Mouse (Mus musculus) ES-E14 (cell line): ENCODE results near the gene Pcdh20. TPM values are rescaled to one million over a fixed set of nuclear protein-coding genes. Genes with fewer than 3 reads are reported as not detected.

Source experiments
- DNase-seq: peaks from one replicate; pipeline ENCODE4 v3.0.0-alpha.2; 2013; ENCODE audit warnings: low read depth, low spot score
- H3K27ac ChIP-seq: 2 replicates; pipeline ENCODE4 v1.5.1; 2012; ENCODE audit warnings: low read depth, mild to moderate bottlenecking, low read length, moderate library complexity, mixed read lengths; ENCODE audit not compliant: poor library complexity, insufficient read depth, severe bottlenecking
- H3K36me3 ChIP-seq: 2 replicates; pipeline ENCODE4 v1.6.1; 2012; ENCODE audit warnings: mild to moderate bottlenecking, low read length, moderate library complexity, mixed read lengths; ENCODE audit not compliant: control insufficient read depth, poor library complexity, insufficient read depth, severe bottlenecking
- H3K4me1 ChIP-seq, 2 experiments: fragments of 150-350 bp in 1 of 2; sonication (generic) in 1 of 2; 2 replicates each; pipeline ENCODE4 v1.6.1; 2012; ENCODE audit warnings: low read length in 2 of 2, mild to moderate bottlenecking in 1 of 2, mixed read lengths in 1 of 2; ENCODE audit not compliant: control insufficient read depth in 2 of 2, insufficient read depth in 2 of 2, poor library complexity in 1 of 2
- H3K4me3 ChIP-seq, 2 experiments: fragments of 150-350 bp in 1 of 2; sonication (generic) in 1 of 2; 2 replicates each; pipeline ENCODE4 v1.5.1; 2012; ENCODE audit warnings: low read length in 2 of 2, low read depth in 1 of 2, mild to moderate bottlenecking in 1 of 2, mixed read lengths in 1 of 2; ENCODE audit not compliant: insufficient read depth in 1 of 2, poor library complexity in 1 of 2, severe bottlenecking in 1 of 2
- H3K9ac ChIP-seq: 2 replicates; pipeline ENCODE4 v1.6.1; 2012; ENCODE audit warnings: low read depth, mild to moderate bottlenecking, low read length, mixed read lengths; ENCODE audit not compliant: poor library complexity, insufficient read depth, severe bottlenecking
- H3K9me3 ChIP-seq: fragments of 150-350 bp; sonication (generic); 2 replicates; pipeline ENCODE4 v1.6.1; 2012; ENCODE audit warnings: low read depth, mild to moderate bottlenecking, low read length; ENCODE audit not compliant: control insufficient read depth, insufficient read depth
- CHD2 ChIP-seq: IDR thresholded peaks from 2 replicates; pipeline ENCODE4 v1.6.1; 2014; ENCODE audit warnings: mild to moderate bottlenecking, low read depth, low read length, inconsistent platforms
- HCFC1 ChIP-seq: IDR thresholded peaks from 2 replicates; pipeline ENCODE4 v1.6.1; 2012; ENCODE audit warnings: low read length, inconsistent platforms, borderline replicate concordance; ENCODE audit not compliant: insufficient read depth
- MAFK ChIP-seq: IDR thresholded peaks from 2 replicates; pipeline ENCODE4 v1.6.1; 2014; ENCODE audit warnings: mild to moderate bottlenecking, low read depth, low read length, inconsistent platforms; ENCODE audit not compliant: insufficient read depth
- ZC3H11A ChIP-seq: IDR thresholded peaks from 2 replicates; pipeline ENCODE4 v1.6.1; 2012; ENCODE audit warnings: low read depth, mild to moderate bottlenecking, inconsistent platforms, low read length, borderline replicate concordance
- ZNF384 ChIP-seq: IDR thresholded peaks from 2 replicates; pipeline ENCODE4 v1.6.1; 2012; ENCODE audit warnings: low read depth, low read length, inconsistent platforms
- in situ Hi-C, 2 experiments: fragments of 600-800 bp; cut with MboI; formaldehyde crosslinking; loops; one replicate each; pipeline ENCODE4 v1.15.1; 2025; ENCODE audit warnings: low sequenced_read_pairs in 2 of 2, inconsistent platforms in 1 of 2; ENCODE audit not compliant: unreplicated experiment in 2 of 2
- total RNA-seq: library from RNA; depleted of rRNA; stranded (reverse); fragments of 300-350 nt; gene quantifications from 2 replicates; pipeline ENCODE4 v1.2.3, GENCODE M21; 2012; rRNA removed

Pcdh20 gene
- total RNA-seq: 0.11 TPM in 1 of 2 replicates, not detected in the other

DNA sequence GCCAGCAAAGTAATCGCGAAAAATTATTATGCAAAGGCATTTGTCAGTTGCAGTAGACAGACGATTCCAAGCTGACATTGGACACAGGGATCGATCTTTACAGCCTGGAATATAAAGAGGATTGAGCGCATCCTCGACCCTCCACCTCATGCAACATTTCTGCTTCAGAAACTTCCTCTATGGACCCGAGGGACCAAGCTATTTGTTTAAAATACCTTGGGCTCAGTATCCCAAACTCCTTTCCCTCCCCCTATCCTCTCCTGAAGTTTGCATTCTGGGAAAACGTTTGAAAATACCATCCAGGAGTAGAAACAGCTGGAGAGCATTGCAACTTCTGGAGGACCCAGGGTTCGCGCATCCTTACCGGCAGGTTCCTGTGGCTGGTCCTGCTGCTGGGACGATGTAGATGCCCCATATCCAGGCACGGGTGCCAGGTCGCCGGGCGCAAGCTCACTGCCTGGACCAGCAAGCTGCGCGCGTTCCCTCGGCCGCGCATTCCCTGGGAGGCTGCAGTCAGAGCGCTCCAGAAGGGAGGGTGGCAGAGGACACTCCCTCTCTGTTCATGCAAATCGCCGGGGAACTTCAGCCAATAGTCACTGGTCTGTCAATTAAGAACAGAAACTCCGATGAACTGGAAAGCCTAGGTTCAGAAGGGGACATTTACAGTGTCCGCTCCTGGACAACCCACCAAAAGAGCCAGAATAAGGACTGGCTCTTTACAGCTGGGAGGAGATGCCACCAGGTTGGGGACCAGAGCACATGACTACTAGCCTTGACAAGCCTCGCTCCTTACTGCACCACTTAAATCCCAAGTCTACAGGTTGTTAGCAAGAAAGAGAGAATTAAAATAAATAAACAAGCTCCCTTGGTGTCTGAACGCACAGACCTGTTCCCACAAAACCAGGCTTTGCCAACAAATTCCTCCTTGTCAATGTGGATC is at the start of gene Pcdh20:
Pcdh20 (minus strand) TSS at position 902 of the 940 bp plus-strand sequence.
- no peaks in the 10 kb centered on the region for H3K9me3 ChIP-seq
- no peaks in the 10 kb centered on the region for H3K4me1 ChIP-seq
- peak within 1 kb of the TSS; percentile 35 to 50; a peak in 3 of 4 replicates for H3K4me3 ChIP-seq
- no peak for TF ChIP-seq ZNF384
- no peak for TF ChIP-seq CHD2
- TF ChIP-seq HCFC1: no peak
- no peak for TF ChIP-seq MAFK
- no peak for TF ChIP-seq ZC3H11A
- H3K36me3 ChIP-seq: no peaks in the 10 kb centered on the region
- peak; percentile 29 for DNase-seq
- no peak within 1 kb of the TSS for H3K9ac ChIP-seq
- H3K27ac ChIP-seq: no peak within 1 kb of the TSS
- in situ Hi-C loops: no loop called here

GRCm38 (mm10) chr14:88479909-88480308 is 8.7 kb upstream of the Pcdh20 start:
- no peak overlapping the region for H3K27ac ChIP-seq
- TF ChIP-seq CHD2 (no peak), HCFC1 (no peak), ZNF384 (no peak), ZC3H11A (no peak), MAFK (no peak)
- no peaks in the 10 kb centered on the region for H3K4me1 ChIP-seq
- H3K9ac ChIP-seq: no peak overlapping the region
- in situ Hi-C loops: no loop called here
- no peaks in the 10 kb centered on the region for H3K9me3 ChIP-seq
- no peak for DNase-seq
- no peak overlapping the region for H3K4me3 ChIP-seq
- H3K36me3 ChIP-seq: no peaks in the 10 kb centered on the region

DNA sequence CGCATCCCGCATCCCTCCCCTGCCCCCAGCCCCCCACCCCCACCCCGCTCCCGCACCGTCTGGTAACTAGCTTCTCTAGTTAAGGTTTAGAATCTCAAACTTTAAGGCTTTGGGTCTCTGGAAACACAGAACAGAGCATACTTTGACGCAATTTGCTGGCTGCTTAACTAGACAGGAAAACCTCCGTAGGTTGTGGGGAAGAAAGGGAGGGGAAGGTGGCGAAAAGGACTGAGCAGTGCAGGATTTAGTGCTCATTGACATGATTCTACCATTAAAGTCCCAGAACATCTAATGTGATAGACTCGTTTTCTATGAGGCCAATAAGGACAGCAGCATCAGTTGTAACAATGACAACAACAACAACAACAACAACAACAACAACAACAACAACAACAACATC is 1.2 kb downstream of the Pcdh20 start:
- in situ Hi-C loops: no loop called here
- H3K36me3 ChIP-seq: no peaks in the 10 kb centered on the region
- TF ChIP-seq MAFK: no peak
- no peak for TF ChIP-seq ZC3H11A
- TF ChIP-seq CHD2: no peak
- TF ChIP-seq ZNF384: no peak
- TF ChIP-seq HCFC1: no peak
- no peak overlapping the region for H3K4me3 ChIP-seq
- H3K9me3 ChIP-seq: no peaks in the 10 kb centered on the region
- H3K4me1 ChIP-seq: no peaks in the 10 kb centered on the region
- no peak for DNase-seq
- no peak overlapping the region for H3K9ac ChIP-seq
- H3K27ac ChIP-seq: no peak overlapping the region

GRCm38 (mm10) chr14:88469361-88469760 is 1.8 kb downstream of the Pcdh20 start:
- Histone ChIP-seq H3K4me3 (peak overlapping the region in 1 of 2 experiments; percentile 30; a peak in 1 of 4 replicates), H3K9me3 (no peaks in the 10 kb centered on the region), H3K36me3 (no peaks in the 10 kb centered on the region), H3K9ac (no peak overlapping the region), H3K27ac (no peak overlapping the region), H3K4me1 (no peaks in the 10 kb centered on the region)
- TF ChIP-seq MAFK: no peak
- no peak for TF ChIP-seq ZC3H11A
- no peak for TF ChIP-seq CHD2
- no peak for TF ChIP-seq ZNF384
- TF ChIP-seq HCFC1: no peak
- DNase-seq: no peak
- in situ Hi-C loops: no loop called here
